Mouse (Mus musculus): Measurements from ENCODE around the gene Speer4f2. TPM values are rescaled to one million over a fixed set of nuclear protein-coding genes. Genes with fewer than 3 reads are reported as not detected.
"Not testable (repeated sequence)": the region's sequence is repeated elsewhere in the genome, so short reads cannot be mapped to it uniquely, and the experiment has no call there.

The Speer4f2 gene
- polyA plus RNA-seq (2015; fragmentation: Nextera tagmentation; extraction: Ambion mirVana), result not detected in 2 replicates

DNA sequence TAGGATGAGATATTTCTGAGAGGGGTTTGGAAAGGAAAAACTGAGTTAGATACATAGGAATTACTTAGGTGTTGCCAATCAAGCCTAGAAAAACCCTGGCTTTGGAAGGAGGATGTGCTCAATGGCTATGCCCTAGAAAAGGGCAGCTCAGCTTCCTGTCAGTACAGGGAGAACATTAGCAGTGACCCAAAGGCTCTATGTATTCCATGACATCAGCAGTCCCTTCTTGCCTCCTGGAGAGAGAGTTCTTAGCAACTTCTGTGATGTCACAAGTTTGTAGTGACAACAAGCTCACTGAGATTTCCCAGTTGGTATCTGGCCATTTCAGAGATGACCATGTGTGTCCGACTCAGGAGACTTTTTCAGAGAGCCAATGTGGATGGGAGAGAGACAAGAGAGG, at the start of gene Speer4f2:
TSS of gene Speer4f2 (plus strand) at position 301 of the 400 bp plus-strand sequence.
- not testable (repeated sequence) for H3K4me2 ChIP-seq; ATAC-seq; H3K4me1 ChIP-seq; H3K27ac ChIP-seq; H3K9ac ChIP-seq; H3K36me3 ChIP-seq (ENCODE audit: poor library complexity, severe bottlenecking); H3K9me3 ChIP-seq (replicated peaks); H3K27me3 ChIP-seq; H3K4me3 ChIP-seq
- WGBS, result 81% methylated on average over 1 of the region's 1 CpGs

GRCm38 (mm10) chr5:17328946-17329566, 43.9 kb upstream of the Speer4f2 start:
- Histone ChIP-seq H3K4me2 (no peak overlapping the region), H3K27me3 (no peaks in the 10 kb centered on the region), H3K27ac (no peak overlapping the region), H3K9me3 (replicated peaks) (no peaks in the 10 kb centered on the region), H3K36me3 (ENCODE audit: poor library complexity, severe bottlenecking) (no peaks in the 10 kb centered on the region), H3K4me3 (no peak overlapping the region), H3K4me1 (no peaks in the 10 kb centered on the region), H3K9ac (no peak overlapping the region)
- WGBS, result 63% methylated on average over 2 of the region's 2 CpGs
- no peak for ATAC-seq

- Histone ChIP-seq H3K9ac (no peak overlapping the region), H3K4me3 (no peak overlapping the region), H3K4me1 (no peaks in the 10 kb centered on the region), H3K27ac (no peak overlapping the region), H3K36me3 (ENCODE audit: poor library complexity, severe bottlenecking) (no peaks in the 10 kb centered on the region), H3K27me3 (no peaks in the 10 kb centered on the region), H3K4me2 (no peak overlapping the region), H3K9me3 (replicated peaks) (no peaks in the 10 kb centered on the region)
- ATAC-seq, result no peak
- 84% methylated on average over 1 of the region's 1 CpGs for WGBS
Measured at GRCm38 (mm10) chr5:17334836-17335235, 38.1 kb upstream of the Speer4f2 start.

- not testable (repeated sequence) for H3K9ac ChIP-seq
Measured at GRCm38 (mm10) chr5:17345741-17346140, 27.2 kb upstream of the Speer4f2 start.

GRCm38 (mm10) chr5:17359394-17359999, 13.5 kb upstream of the Speer4f2 start:
- no peaks in the 10 kb centered on the region for H3K9me3 ChIP-seq (replicated peaks)
- no peak overlapping the region for H3K9ac ChIP-seq
- no peak overlapping the region for H3K4me2 ChIP-seq
- H3K4me3 ChIP-seq, result no peak overlapping the region
- no peak for ATAC-seq
- H3K36me3 ChIP-seq (ENCODE audit: poor library complexity, severe bottlenecking), result no peaks in the 10 kb centered on the region
- H3K27me3 ChIP-seq, result no peaks in the 10 kb centered on the region
- no peak overlapping the region for H3K27ac ChIP-seq
- H3K4me1 ChIP-seq, result no peaks in the 10 kb centered on the region

More at GRCm38 (mm10) chr5:17345741-17346140, 27.2 kb upstream of the Speer4f2 start:
- H3K4me1 ChIP-seq; H3K4me3 ChIP-seq; H3K27ac ChIP-seq; ATAC-seq; H3K36me3 ChIP-seq (ENCODE audit: poor library complexity, severe bottlenecking); H3K9me3 ChIP-seq (replicated peaks); H3K4me2 ChIP-seq; H3K27me3 ChIP-seq: not testable (repeated sequence)
- WGBS, result 70% methylated on average over 2 of the region's 2 CpGs

DNA sequence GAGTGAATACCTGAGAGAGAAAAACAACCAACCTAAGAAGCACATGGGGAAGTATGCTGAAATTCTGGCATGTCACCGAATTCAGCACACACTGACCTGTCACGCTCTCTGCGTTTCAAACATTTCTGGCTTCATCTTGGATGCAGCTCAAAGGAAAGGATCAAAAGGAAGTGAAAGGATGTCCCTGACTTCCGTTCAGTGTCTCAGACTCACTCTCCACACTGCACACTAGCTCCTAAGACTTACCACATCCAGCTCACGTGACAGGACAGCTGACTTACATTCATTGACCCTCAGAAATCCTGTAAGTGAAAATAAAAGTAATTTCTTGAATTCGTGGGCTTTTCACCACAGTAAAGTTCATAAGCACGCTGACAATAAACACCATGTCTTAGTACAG, 16.9 kb downstream of the Speer4f2 start:
- Histone ChIP-seq H3K27ac (no peak overlapping the region), H3K4me3 (no peak overlapping the region), H3K4me1 (no peaks in the 10 kb centered on the region), H3K36me3 (ENCODE audit: poor library complexity, severe bottlenecking) (no peaks in the 10 kb centered on the region), H3K27me3 (no peaks in the 10 kb centered on the region), H3K4me2 (no peak overlapping the region), H3K9ac (no peak overlapping the region), H3K9me3 (replicated peaks) (no peaks in the 10 kb centered on the region)
- 78% methylated on average over 7 of the region's 7 CpGs for WGBS
- ATAC-seq, result no peak

DNA sequence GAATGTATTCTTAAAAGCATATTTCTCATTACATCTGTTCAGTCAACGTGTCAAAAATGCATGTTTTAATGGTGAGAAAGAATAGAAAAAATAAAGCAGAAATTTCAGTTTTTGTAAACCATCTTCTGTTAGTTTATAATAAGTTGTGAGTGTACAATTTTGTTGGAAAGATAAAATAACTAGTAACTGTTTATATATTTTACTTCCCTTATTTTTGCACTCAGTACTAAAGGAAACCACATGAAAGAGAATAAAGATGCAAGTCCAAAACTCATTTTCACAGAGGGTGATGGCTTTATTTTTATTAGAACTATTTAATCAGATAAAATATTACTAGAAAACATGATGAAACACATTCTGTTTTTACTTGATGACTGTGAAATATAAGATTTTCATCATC, 18.2 kb downstream of the Speer4f2 start:
- H3K27ac ChIP-seq, result no peak overlapping the region
- no peak for ATAC-seq
- 81% methylated on average over 1 of the region's 1 CpGs for WGBS
- H3K4me3 ChIP-seq, result no peak overlapping the region
- H3K4me1 ChIP-seq, result no peaks in the 10 kb centered on the region
- H3K27me3 ChIP-seq, result no peaks in the 10 kb centered on the region
- no peaks in the 10 kb centered on the region for H3K9me3 ChIP-seq (replicated peaks)
- no peak overlapping the region for H3K9ac ChIP-seq
- H3K36me3 ChIP-seq (ENCODE audit: poor library complexity, severe bottlenecking), result no peaks in the 10 kb centered on the region
- no peak overlapping the region for H3K4me2 ChIP-seq

GRCm38 (mm10) chr5:17400571-17400970, 27.6 kb downstream of the Speer4f2 start:
- Histone ChIP-seq H3K9me3 (replicated peaks) (no peaks in the 10 kb centered on the region), H3K4me3 (no peak overlapping the region), H3K4me1 (no peaks in the 10 kb centered on the region), H3K36me3 (ENCODE audit: poor library complexity, severe bottlenecking) (no peaks in the 10 kb centered on the region), H3K4me2 (no peak overlapping the region), H3K27ac (no peak overlapping the region), H3K9ac (no peak overlapping the region), H3K27me3 (no peaks in the 10 kb centered on the region)
- no peak for ATAC-seq
- WGBS, result 87% methylated on average over 1 of the region's 1 CpGs

DNA sequence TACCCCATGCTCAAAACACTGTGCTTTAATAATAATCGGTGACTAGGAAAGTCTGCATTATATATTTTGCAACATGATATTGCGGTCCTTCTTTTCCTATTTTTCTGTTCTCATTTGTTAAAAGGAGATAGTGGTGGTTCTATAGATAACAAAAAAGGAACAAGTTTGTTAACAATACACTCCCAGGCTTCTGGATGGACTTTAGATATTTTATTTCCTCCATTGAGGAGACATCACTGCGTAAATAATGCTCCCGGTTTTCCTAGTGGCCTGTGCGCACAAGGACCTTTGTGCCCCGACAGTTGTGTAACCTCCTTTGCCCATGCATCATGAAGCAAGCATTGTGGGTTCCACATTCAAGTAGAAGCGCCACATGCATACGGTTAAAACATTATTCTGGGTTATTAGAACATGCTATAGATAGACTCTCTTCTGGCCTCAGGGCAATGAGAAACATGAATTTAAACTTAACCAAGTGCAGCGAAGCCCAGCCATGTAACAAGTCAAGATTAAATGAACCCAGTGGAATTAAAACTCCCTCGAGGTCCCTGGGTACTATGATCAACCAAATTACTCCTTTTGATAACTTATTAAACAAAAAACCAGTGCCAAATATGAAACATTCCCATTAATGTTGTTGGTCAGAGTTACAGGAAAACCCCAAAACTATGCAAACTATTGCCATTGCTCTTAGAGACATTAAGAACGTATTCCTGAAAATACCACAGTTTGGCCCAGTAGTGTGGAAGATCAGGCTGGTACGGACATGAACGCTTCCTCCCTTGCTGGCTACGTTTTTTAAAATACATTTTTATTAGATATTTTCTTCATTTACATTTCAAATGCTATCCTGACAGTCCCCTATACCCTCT, 28.5 kb downstream of the Speer4f2 start:
- Histone ChIP-seq H3K9ac (no peak overlapping the region), H3K4me1 (no peaks in the 10 kb centered on the region), H3K9me3 (replicated peaks) (no peaks in the 10 kb centered on the region), H3K36me3 (ENCODE audit: poor library complexity, severe bottlenecking) (no peaks in the 10 kb centered on the region), H3K27ac (no peak overlapping the region), H3K27me3 (no peaks in the 10 kb centered on the region), H3K4me2 (no peak overlapping the region), H3K4me3 (no peak overlapping the region)
- ATAC-seq, result no peak
- 92% methylated on average over 14 of the region's 14 CpGs for WGBS

- H3K4me2 ChIP-seq, result no peak overlapping the region
- H3K4me3 ChIP-seq, result no peak overlapping the region
- H3K9me3 ChIP-seq (replicated peaks), result no peaks in the 10 kb centered on the region
- 88% methylated on average over 4 of the region's 4 CpGs for WGBS
- H3K4me1 ChIP-seq, result no peaks in the 10 kb centered on the region
- no peak overlapping the region for H3K9ac ChIP-seq
- no peak overlapping the region for H3K27ac ChIP-seq
- no peak for ATAC-seq
- H3K27me3 ChIP-seq, result no peaks in the 10 kb centered on the region
- no peaks in the 10 kb centered on the region for H3K36me3 ChIP-seq (ENCODE audit: poor library complexity, severe bottlenecking)
Measured at GRCm38 (mm10) chr5:17402330-17403125, 29.5 kb downstream of the Speer4f2 start.

DNA sequence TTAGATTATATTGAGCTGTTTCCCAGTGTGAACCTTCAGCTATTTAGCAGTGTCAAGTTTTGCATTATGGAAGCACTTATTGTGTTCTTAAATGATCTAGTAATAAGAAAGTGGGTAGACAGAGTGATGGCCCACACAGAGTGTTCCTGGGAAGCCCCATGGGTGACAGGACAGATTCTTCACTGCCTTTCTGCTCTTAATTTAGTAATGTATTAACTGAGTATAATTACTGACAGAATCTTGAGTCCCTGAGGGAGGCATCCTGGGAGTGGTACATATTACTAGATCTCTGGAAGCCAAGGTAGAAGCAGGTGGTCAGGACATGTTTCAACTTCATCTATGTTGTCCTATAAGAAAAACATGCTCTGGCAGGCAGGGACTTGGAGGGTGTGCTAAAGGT, 30.6 kb downstream of the Speer4f2 start:
- no peak for ATAC-seq
- Histone ChIP-seq H3K27me3 (no peaks in the 10 kb centered on the region), H3K4me3 (no peak overlapping the region), H3K36me3 (ENCODE audit: poor library complexity, severe bottlenecking) (no peaks in the 10 kb centered on the region), H3K9me3 (replicated peaks) (no peaks in the 10 kb centered on the region), H3K4me2 (no peak overlapping the region), H3K4me1 (no peaks in the 10 kb centered on the region), H3K27ac (no peak overlapping the region), H3K9ac (no peak overlapping the region)

Data from forebrain, embryonic 13.5 days (tissue).